Mouse (Mus musculus) Muller cell, postnatal 12 days (primary cell): ENCODE measurements at regions not wholly inside any gene's neighbourhood (a gene's known extent, or its start where the extent isn't known, plus 50 kb on each side); places are given as distances from the start of the nearest gene placed in this dataset.

Experiments
- DNase-seq: peaks from one replicate; pipeline ENCODE4 v3.0.0-alpha.2; 2015; ENCODE audit errors: inconsistent ontology term

DNA sequence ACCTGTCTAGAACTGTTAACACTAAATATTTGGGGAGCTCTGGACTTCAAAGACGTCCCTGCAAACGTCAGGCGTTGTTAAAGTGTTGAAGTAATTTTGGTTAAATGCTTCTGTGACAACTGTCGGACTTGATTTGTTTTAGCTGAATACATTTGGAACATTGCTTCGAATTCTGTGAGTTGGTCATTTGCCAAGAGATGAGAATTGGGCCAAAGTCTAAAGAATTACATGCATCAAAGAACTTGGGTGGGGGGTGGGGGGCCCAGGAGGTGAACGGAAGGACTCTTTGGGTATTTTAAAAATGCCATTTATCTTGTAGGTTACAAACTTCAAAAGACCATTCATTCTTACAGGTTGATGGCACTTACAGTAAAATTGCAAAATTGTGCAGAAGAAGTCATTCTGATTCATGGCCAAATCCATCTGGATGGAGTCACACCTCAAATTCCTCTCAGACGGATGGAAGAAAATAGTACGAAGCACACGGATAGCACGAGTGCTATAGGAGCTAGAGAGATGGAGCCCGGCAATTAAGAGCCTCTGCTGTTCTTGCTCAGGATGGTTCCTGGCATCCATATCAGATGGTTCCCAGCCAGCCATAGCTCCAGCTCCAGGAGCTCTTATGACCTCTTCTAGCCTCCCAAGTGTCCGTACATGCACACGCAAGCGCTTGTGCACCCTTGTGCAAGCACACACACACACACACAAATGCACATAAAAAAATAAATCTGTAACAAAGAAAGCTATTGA lies 144.5 kb upstream of the Irx5 start:
- DNase-seq, result peak; percentile 82

DNA sequence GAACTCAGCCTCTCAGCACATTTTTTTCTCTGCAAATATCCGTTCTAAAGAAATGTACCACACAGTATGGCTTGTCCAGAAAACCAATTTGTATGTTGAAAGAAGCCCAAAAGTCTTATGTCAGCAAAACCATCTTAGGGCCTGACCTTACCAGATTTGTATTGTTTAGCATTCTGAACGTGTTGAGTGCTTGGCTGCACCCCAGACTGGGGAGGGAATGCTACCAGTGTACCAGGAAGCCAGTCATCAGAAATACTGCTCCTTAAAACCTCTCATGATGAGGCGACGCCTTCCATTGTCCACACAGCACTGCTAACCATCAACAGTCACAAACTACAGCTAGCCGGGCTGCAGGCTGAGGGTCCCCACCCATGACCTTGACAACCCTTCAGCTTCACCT lies 148.3 kb upstream of the Irx5 start:
- DNase-seq, result no peak

DNA sequence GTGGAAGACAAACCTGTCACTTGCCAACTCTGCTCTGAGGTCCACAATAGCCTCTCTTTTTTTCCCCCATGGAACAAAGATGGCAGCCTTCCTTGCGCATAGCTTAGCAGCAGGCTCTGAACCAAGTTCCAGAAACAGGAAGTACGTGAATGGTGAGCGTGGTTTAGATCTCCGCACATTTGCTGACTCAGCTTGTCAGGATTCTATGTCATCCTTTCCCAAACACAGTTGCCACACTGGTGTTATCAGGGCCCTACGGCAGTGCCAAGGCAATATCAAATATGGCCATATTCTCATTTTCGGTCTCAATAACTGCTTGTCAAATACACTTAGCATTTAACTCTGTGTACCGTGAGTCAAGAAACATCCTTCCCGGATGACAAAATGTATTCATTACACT lies 161.8 kb upstream of the Irx5 start:
- DNase-seq, result no peak

DNA sequence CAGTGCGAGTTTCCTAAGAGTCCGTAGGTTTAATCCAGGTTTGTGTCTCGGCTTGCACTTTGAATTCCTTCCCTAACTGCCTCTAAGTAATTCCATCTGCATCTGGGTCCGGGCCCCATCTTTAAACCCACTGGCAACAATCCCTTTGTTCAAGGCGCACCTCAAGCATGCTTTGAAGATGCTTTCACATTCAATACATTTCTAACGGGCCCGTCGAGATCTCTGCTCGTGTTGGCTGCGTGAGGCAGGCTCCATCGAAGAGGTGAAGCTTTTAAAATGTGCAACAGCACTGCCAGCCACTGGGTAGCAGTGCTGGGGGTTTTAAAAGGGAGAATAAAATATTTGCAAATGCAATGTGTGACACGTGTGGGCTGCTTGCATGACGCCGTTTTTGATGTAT lies 163.4 kb upstream of the Irx5 start:
- DNase-seq, result no peak

DNA sequence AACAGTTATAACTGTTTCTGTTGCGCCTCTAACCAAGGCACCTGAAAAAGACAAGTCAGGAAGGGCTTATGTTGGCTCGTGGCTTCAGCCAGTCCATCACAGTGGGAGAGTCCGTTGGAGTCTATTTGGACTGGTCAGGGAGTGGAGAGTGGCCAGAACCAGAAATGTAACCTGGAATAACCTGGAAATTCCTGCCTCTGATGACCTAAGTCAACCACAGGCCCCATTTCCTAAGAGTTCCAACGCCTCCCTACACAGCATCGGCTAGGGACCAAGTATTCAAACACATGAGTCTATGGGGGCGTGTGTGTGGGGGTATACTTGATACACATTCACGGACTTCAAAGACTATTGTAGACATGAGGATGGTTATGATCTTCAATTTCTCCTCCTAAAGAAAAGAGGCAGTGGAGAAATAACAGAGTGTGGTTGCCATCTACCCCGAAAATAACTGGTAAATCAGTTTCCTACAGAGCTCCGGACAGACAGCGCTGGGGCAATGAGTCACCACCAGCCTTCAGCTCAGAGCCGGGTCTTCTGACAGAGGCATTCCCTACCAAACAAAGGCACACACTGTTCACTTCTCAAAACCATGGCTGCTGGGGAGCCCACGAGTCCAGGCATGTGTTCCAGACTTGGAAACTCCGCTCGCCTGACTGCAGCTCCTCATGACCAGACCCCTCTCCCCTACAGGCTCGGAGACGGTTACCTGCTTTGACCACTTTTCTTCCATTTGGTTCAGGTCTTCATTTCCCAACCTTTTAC lies 167.0 kb upstream of the Irx5 start:
- DNase-seq, result peak; percentile 76

DNA sequence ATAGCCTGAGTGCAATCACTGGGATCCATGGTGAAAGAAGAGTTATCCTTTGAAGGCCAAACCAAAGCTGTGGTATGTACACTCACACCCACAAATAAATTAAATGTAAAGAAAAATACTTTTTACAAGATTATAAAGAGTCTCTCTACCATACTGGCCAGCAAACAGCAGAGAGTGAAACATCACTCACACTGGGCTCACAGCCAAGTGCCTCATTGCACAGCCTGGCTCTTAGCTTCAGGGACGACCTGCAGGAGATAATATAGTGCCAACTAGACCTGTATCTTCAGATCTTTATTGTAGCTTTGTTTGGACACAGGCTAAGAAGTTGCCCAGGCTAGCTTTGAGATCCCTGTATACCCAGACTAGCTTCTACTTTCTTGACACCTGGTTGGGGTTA lies 174.1 kb upstream of the Irx5 start:
- DNase-seq, result no peak

DNA sequence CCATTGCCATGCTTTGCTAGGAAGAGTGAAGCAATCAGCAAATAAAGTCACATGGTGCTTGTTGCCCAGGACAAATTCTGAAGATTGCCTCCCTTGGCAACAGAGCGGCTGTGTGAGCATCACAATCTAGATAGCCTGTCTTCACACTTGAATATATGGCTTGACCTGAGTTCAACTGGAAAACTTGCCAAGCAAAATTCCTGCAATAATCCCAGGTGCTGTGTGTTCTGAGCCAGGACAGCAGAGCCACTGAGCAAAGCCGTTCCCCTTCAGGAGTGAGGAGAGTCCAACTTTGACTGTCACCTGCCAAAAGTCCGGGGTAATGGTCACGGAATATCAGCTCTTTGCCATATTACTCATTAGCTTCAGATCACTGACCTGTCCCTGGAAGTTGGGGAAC lies 176.8 kb upstream of the Irx5 start:
- DNase-seq, result no peak

DNA sequence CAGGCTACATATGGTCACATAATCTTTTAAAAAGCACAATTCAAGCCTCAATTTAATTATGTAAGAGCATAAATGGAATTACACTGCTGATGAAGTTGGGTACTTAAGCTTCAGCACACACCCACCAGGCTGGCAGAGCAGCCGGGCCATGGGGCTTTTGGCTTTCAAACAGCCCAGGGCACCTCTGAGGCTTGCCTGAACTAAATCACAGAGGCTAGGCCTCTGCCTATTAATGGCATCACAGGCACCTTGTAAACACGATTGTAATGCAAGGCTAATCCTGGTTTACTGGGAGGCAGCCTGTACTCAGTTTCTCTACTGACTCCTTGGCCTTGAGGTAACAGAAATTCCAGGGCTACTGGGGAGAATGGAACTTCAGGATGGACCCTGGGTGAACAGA lies 178.1 kb upstream of the Irx5 start:
- no peak for DNase-seq

DNA sequence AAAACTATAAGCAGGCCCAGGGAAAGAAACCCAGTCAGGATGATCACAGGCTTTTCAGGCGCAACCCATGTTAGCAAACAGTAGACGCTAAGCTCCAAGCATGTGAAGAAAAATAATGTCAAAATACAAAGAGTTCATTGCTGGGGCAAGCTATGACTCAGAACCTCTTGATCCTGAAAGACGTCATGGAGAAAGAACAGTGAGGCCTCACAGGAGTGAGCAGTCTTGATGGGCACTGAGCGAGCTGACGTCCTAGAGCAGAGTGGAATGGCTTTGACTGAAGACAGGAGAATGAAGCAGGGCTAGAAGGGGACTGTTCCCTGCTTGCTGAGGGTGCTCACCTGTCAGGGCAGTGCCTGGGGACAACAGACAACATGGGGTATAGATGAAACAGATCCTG lies 181.3 kb upstream of the Irx5 start:
- peak; percentile 32 for DNase-seq

DNA sequence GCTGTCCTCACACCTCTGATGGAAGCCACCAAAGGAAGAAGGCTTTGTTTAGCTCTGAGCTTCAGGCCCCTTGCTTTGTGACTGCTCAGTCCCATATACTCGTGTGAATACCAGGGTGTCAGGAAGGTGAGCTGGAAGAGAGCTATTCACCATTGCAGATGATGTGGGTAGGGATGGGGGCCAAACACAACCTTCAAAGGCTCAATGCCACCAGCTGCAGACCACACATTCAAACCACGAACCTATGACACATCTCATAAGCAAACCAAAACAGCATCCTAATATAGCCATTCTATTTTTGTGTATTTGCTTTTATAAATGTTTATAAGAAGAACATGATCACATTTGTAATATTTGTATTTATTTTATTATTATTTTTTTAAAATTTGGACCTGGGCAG lies 183.3 kb upstream of the Irx5 start:
- peak; percentile 41 for DNase-seq

DNA sequence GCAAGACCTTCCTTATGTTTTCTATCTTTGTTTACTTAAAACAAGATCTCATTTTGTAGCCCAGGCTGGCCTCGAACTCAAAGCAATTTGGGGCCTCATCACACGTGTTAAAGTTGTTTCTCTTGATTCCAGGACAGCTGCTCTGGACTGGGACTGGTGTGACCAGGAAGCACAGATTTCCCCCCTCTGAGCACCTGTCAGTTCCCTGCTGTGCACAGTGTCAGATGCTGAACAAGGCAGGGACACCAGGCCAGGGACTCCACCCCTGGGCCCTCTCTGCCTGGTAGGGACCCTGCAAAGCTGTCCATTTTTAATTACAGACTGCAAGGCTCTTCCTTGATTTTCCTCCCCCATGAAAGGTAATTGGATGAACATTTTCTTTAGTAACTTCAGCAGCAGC lies 185.8 kb upstream of the Irx5 start:
- DNase-seq, result no peak

DNA sequence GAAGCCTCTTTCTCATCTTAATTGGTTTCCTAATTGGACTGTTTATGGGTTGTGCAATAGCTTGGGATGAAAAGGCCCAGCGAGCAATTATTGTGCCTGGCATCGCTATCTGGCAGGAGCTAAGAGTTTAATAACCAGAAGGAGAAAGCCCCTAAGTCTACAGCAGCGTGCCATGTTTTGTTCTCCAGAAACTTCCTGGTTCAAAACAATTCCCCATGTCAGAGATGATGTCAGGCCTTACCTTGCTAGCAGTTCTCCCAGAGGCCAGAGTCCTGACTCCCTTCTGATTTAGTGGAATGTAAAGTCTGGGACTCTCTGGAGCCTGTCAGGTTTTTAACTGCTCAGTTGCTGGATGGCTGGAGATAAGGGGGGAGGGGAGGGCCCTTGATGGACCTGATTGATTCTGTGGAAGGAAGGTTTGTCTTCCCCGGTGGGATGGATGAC lies 190.1 kb upstream of the Irx5 start:
- DNase-seq, result peak; percentile 92

DNA sequence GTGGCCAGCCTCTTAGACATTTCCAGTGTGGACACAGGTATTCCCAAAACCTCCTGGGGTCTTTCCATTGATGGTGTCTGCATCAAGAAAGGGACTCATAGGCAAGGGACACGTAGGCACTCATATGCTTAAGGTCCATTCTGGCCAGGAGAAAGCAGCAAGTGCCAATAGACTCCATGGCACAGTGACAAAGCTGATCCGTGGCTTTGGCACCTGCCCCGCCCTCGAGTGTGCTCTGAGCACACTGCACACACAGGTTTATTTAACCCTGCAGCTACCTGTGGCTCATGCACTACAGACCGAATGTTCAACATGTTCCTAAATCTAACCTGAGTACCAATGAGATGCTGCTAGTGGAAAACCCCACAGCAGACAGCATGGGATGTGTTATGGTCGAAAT lies 192.1 kb upstream of the Irx5 start:
- DNase-seq, result no peak

DNA sequence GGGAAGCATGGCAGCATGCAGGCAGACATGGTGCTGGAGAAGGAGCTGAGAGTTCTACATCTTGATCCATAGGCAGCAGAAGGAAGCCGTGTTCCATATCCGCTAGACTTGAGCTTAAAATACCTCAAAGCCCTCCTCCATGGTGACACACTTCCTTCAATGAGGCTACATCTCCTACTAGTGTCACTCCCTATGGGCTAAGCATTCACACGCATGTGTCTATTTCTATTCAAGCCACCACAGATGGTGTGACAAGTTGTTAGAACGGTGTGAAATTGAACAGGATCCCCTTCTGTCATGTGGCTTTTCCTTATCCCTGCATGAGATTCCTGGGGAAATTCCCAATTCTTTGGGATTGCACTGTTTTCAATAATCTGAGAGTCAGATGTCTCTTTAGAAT lies 192.9 kb upstream of the Irx5 start:
- no peak for DNase-seq

DNA sequence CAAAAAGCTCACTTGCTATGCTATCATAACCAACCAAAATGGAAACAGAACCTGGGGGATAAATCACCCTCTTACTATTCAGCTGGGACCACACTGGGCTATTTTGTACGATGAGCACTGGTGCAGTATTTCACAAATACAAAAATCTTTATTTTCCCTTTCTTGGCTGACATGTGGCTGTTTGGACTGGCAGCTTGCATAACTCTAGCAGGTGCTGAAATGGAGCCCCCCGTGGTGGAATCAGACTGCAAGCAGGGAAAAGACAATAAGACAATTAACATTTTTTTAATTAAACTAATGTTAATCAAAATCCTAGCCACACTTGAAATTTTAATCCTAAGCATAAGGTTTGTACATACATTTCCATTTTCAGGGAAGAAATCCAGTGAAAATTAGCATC lies 196.4 kb upstream of the Irx5 start:
- peak; percentile 16 for DNase-seq

DNA sequence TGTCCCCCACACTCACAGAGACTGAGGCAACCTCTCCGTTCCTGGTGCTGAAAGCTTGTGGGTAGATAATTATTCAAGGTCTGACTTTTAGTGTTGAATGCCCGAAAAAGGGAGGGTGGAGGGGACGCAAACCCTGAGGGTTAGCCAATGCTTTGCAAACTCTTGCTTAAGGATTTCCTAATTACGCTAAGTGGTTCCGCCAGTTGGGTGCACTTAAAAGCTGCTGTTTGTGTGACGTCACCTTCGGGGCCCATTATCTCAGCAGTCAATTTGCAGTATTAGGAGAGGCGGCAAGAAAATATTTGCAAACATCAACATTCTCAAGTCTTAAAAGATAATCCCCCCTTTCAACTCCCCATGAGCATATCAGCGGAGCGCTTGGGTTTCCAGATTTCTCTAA lies 199.2 kb upstream of the Irx5 start:
- no peak for DNase-seq

DNA sequence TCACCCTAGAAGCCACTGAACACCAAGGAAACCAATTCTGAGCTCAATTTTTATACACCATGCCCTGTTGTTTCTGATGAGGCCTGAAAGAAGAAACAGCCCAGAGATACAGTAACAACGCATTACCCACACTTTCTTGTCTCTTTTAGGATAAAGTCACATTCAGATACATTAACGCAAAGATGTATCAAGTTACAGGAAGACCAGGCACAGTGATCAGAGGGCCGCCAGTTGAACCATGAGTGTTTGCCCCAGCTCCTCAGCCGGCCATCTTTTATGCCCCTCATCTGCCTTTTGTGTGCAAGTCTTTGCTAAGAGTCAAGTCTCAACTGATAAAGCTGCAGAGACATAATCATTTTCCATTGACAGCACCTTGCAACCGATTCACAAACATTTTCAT lies 204.9 kb upstream of the Irx5 start:
- no peak for DNase-seq

DNA sequence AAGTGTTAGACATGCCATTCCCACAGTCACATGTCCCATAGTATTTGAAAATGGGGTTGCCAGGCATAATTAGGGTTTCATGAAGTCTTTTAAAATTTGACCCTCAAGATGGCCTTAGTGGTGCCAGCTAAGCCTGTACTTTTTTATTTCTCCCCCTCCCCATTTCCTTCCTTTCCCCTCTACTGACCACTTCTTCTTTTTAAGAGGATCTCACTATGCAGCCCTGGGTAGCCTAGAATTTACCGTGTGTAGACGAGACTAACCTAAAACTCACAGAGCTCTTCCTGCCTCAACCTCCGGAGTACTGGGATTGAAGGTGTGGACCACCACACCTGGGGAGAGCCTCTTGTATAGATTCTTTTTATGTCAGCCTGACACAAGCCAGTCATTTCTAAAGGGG lies 209.8 kb upstream of the Irx5 start:
- DNase-seq, result no peak

DNA sequence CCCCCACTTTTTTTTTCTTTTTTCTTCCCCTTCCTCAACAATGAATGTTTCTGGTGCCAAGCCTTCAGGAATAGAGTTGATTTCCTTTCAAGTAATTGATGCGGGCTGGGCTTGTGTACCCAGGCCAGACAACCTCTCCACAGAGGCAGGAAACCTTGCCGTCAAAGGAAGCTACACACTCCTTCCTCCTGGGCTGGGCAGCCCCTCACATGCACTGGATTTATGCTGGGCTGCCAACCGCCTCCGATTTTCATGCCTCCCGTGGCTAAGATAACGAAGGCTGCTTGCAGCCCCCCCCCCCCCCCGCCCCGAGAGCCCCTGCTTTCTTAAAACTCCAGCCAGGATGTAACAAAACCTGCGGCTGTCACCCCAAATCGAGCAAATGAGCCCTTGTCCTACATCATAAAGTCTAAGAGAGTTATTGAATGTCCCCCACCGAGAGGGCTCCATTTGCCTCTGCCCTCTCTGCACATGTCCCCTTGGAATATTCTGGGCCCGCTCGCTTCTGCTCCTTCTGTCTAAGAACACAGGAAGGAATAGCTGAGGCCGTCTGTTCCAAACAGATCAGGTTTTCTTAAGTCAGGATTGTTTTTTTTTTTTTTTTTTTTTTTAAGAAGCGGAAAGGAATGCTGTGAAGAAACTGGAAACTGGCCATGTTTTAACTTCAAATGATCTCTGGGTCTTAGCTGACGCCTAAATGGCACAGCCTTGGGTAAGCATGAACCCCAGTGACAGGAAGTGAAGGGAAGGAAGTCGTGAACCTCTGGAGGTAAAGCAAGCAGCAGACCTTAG lies 220.1 kb upstream of the Irx5 start:
- DNase-seq, result no peak

DNA sequence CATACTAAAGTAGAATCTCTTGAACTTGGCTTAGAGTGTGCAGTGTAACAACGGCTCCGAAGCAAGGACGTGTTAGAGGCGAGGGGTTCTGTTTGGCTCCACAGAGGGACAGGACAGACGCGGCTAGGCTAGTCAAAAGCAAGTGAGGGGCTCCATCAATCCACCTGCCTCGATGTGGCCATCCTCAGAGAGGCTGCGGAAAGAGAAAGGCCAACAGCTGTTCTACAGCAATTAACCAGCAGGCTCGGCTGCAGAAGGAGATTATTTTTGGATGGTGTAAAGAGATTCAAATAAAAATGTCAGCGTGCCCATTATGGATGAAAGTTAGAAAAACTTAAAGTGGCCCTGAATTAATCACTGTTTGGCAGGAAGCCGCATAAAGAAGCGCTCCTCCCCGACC lies 221.0 kb upstream of the Irx5 start:
- no peak for DNase-seq

DNA sequence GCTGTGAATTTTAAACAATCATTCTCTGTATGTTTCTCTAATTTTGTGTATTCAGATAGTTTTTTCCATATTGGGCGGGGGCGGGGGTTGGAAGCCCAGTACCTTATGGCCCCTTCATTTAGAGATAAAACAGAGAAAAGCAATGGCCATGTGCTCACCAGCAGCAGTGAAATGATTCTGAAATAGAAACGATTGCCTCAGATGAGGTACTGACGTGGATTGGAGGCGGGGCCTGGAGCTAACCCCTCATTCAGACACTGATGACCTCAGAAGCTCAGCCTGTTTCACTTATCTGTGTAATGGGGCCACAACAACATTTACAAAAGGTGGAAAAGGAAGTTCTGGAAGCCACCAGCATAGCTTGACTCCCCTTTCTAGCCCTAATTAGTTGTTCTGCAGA lies 223.0 kb upstream of the Irx5 start:
- DNase-seq, result no peak

DNA sequence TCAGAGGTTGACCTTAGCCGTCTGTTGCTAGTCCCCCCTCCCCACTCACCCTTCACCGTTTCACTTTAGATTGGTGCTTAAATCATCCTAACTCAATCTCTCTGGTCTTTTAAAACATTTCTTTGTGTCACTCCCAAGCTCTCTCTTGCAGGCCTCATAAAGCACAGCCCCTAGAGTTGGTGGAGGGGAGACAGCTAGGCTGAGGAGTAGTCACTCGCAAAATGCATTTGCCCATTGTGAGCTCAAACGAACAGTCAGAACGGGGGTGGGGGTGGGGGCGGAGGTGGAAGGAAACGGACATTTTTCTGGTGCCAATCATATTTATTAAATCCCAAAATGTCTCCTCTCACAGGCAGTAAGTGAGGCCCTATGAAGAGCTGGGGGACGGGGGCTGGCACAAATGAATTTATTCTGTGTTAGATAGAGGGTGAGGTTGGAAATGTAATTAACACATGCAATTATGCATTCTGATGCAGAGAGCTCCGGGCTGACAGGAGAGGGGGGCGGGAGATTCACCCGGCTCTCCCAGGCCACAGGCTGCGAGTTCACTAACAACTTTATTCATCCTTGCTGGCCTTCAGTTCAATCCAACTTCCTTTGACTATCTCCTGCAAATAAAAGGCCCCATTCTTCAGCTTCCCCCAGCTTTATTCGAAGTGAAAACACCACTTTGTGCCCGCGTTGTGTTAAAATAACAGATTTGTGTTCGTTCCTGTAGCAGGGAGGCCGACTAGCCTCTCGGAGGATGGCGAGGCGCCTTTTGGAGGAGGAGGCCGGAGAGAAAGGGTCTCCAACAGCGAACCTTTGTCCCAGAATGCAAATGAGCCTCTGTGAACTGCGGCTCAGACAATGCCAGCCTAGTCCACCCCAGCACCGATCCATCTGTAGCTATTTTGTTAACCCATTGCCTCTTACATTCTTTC lies 223.7 kb upstream of the Irx5 start:
- DNase-seq, result peak; percentile 82
